Mouse (Mus musculus): Measurements from ENCODE around the gene Itga4. TPM values are rescaled to one million over a fixed set of nuclear protein-coding genes. Genes with fewer than 3 reads are reported as not detected.

Gene Itga4
- polyA plus RNA-seq, 1 experiment from 2014 or later: 7.9 TPM

DNA sequence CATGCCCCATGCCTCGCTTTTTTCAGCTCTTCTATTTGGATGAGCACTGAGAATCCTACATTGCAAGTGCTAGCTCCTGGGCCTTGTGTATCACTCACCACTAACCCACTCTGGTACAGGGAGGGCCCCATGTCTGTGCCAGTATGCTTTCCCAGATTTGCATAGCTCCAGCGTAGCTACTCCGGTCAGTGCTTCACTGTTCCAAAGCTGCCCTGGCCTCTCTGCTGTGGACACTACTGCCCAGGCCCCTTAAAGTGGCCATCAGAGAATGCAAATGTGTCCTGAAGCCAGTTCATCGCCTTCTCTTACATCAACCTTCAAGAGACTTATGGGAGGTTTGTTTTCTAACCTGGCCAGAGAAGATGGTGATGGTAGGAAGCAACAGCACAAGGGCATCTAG, 114.7 kb downstream of the Itga4 start:
- no peak overlapping the region for H3K27ac ChIP-seq (ENCODE audit: low read depth, low read length)

GRCm38 (mm10) chr2:79370711-79371312, 115.6 kb downstream of the Itga4 start:
- Histone ChIP-seq H3K4me1 (ENCODE audit: control insufficient read depth, insufficient read depth, low read length) (no peaks in the 10 kb centered on the region), H3K27me3 (ENCODE audit: control insufficient read depth, insufficient read depth, low read length) (no peaks in the 10 kb centered on the region), H3K9me3 (ENCODE audit: control insufficient read depth, low read length) (no peaks in the 10 kb centered on the region), H3K27ac (ENCODE audit: low read depth, low read length) (no peak overlapping the region), H3K4me3 (ENCODE audit: low read depth, low read length) (no peak overlapping the region), H3K36me3 (ENCODE audit: control insufficient read depth, insufficient read depth, low read length) (no peaks in the 10 kb centered on the region), H3K4me2 (ENCODE audit: low read depth) (no peak overlapping the region), H3K9ac (ENCODE audit: low read length) (no peak overlapping the region)
- ATAC-seq (ENCODE audit: insufficient read depth, low FRiP score, low TSS enrichment): no peak
- no peak for DNase-seq (ENCODE audit: low spot score)
- 86% methylated on average over 9 of the region's 9 CpGs for WGBS

More for the DNA sequence above, 114.7 kb downstream of the Itga4 start:
- Histone ChIP-seq H3K4me1 (ENCODE audit: control insufficient read depth, insufficient read depth, low read length) (no peaks in the 10 kb centered on the region), H3K4me2 (ENCODE audit: low read depth) (no peak overlapping the region), H3K27me3 (ENCODE audit: control insufficient read depth, insufficient read depth, low read length) (no peaks in the 10 kb centered on the region), H3K4me3 (ENCODE audit: low read depth, low read length) (no peak overlapping the region), H3K9ac (ENCODE audit: low read length) (no peak overlapping the region), H3K36me3 (ENCODE audit: control insufficient read depth, insufficient read depth, low read length) (no peaks in the 10 kb centered on the region), H3K9me3 (ENCODE audit: control insufficient read depth, low read length) (no peaks in the 10 kb centered on the region)
- 81% methylated on average over 4 of the region's 4 CpGs for WGBS
- DNase-seq (ENCODE audit: low spot score) (no peak), ATAC-seq (ENCODE audit: insufficient read depth, low FRiP score, low TSS enrichment) (no peak)

GRCm38 (mm10) chr2:79371326-79372153, 116.3 kb downstream of the Itga4 start:
- Histone ChIP-seq H3K27me3 (ENCODE audit: control insufficient read depth, insufficient read depth, low read length) (no peaks in the 10 kb centered on the region), H3K36me3 (ENCODE audit: control insufficient read depth, insufficient read depth, low read length) (no peaks in the 10 kb centered on the region), H3K4me1 (ENCODE audit: control insufficient read depth, insufficient read depth, low read length) (no peaks in the 10 kb centered on the region), H3K9me3 (ENCODE audit: control insufficient read depth, low read length) (no peaks in the 10 kb centered on the region), H3K4me2 (ENCODE audit: low read depth) (no peak overlapping the region), H3K9ac (ENCODE audit: low read length) (no peak overlapping the region), H3K27ac (ENCODE audit: low read depth, low read length) (no peak overlapping the region), H3K4me3 (ENCODE audit: low read depth, low read length) (no peak overlapping the region)
- ATAC-seq (ENCODE audit: insufficient read depth, low FRiP score, low TSS enrichment): no peak
- WGBS: 91% methylated on average over 7 of the region's 7 CpGs
- DNase-seq (ENCODE audit: low spot score): no peak

DNA sequence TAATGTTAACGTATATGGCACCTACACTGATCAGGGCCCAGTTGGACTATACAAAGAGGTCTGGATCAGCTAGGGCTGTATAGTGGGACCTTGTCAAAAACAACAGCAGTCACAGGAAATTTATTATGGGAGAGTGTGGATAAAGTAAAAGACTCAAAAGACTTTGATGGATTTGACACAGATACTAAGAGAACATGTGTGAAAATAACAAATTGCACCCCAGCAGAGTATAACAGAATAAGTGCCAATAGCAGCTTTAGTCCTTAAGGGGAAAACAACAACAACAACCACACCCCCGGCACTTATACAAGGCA, 116.9 kb downstream of the Itga4 start:
- Histone ChIP-seq H3K27ac (ENCODE audit: low read depth, low read length) (no peak overlapping the region), H3K4me2 (ENCODE audit: low read depth) (no peak overlapping the region), H3K4me3 (ENCODE audit: low read depth, low read length) (no peak overlapping the region), H3K9me3 (ENCODE audit: control insufficient read depth, low read length) (no peaks in the 10 kb centered on the region), H3K36me3 (ENCODE audit: control insufficient read depth, insufficient read depth, low read length) (no peaks in the 10 kb centered on the region), H3K27me3 (ENCODE audit: control insufficient read depth, insufficient read depth, low read length) (no peaks in the 10 kb centered on the region), H3K9ac (ENCODE audit: low read length) (no peak overlapping the region), H3K4me1 (ENCODE audit: control insufficient read depth, insufficient read depth, low read length) (no peaks in the 10 kb centered on the region)
- no peak for ATAC-seq (ENCODE audit: insufficient read depth, low FRiP score, low TSS enrichment)
- WGBS: 67% methylated on average over 2 of the region's 2 CpGs
- DNase-seq (ENCODE audit: low spot score): no peak

GRCm38 (mm10) chr2:79372486-79373200, 117.4 kb downstream of the Itga4 start:
- no peak overlapping the region for H3K4me2 ChIP-seq (ENCODE audit: low read depth)
- H3K4me1 ChIP-seq (ENCODE audit: control insufficient read depth, insufficient read depth, low read length): no peaks in the 10 kb centered on the region
- no peaks in the 10 kb centered on the region for H3K9me3 ChIP-seq (ENCODE audit: control insufficient read depth, low read length)
- ATAC-seq (ENCODE audit: insufficient read depth, low FRiP score, low TSS enrichment) (no peak; the same call in 1 of the 2 replicates), DNase-seq (ENCODE audit: low spot score) (peak; percentile 53)
- H3K27ac ChIP-seq (ENCODE audit: low read depth, low read length): no peak overlapping the region
- H3K4me3 ChIP-seq (ENCODE audit: low read depth, low read length): no peak overlapping the region
- 52% methylated on average over 6 of the region's 6 CpGs for WGBS
- no peaks in the 10 kb centered on the region for H3K27me3 ChIP-seq (ENCODE audit: control insufficient read depth, insufficient read depth, low read length)
- no peak overlapping the region for H3K9ac ChIP-seq (ENCODE audit: low read length)
- H3K36me3 ChIP-seq (ENCODE audit: control insufficient read depth, insufficient read depth, low read length): no peaks in the 10 kb centered on the region

DNA sequence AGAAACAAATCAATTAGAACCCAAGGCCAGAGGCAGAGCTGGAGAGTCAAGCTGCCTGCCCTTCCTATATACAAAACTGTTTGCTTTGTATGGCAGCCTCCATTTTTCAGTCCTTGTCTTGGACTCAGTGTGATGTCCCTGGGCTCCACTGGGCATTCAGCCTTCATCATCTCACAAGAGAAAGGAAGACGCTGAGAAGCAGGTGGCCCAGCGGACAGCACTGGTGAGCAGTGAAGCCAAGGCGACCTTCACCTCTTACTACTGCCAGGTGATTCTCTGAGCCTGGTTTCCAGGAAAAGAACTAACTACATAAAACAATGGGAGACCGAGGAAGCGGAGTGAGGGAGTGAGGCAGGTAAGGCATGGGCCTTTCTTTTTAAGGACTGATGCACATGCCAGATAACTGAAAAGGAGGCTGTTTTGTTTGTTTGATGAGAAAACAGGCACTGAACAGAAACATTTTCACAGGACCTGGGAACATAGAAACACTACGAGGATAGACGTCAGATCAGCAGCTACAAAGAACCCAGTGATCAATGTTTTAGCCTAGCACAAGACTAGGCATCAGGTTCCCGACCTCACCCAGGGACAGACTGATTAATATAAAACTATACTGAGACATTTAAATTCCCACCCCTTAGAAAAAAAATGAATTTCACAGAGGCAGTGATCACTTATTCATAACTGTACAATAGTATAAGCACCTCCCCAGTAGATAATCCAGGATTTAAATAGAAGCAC, 123.3 kb downstream of the Itga4 start:
- peak; percentile 22 for ATAC-seq (ENCODE audit: insufficient read depth, low FRiP score, low TSS enrichment)
- H3K4me2 ChIP-seq (ENCODE audit: low read depth): no peak overlapping the region

GRCm38 (mm10) chr2:79379087-79380041, 124.1 kb downstream of the Itga4 start:
- no peaks in the 10 kb centered on the region for H3K27me3 ChIP-seq (ENCODE audit: control insufficient read depth, insufficient read depth, low read length)
- no peak overlapping the region for H3K4me3 ChIP-seq (ENCODE audit: low read depth, low read length)
- peak; percentile 50 for DNase-seq (ENCODE audit: low spot score)
- ATAC-seq (ENCODE audit: insufficient read depth, low FRiP score, low TSS enrichment): peak; percentile 75
- 0 out of 2 replicates have a peak overlapping the region, but pooled peaks have one; percentile 9 for H3K27ac ChIP-seq (ENCODE audit: low read depth, low read length)
- WGBS: 24% methylated on average over 12 of the region's 12 CpGs
- no peaks in the 10 kb centered on the region for H3K36me3 ChIP-seq (ENCODE audit: control insufficient read depth, insufficient read depth, low read length)
- H3K4me2 ChIP-seq (ENCODE audit: low read depth): no peak overlapping the region
- no peak overlapping the region for H3K9ac ChIP-seq (ENCODE audit: low read length)
- H3K4me1 ChIP-seq (ENCODE audit: control insufficient read depth, insufficient read depth, low read length): peaks cover 5% of the 10 kb centered on the region; the same call in 1 of the 2 replicates
- H3K9me3 ChIP-seq (ENCODE audit: control insufficient read depth, low read length): no peaks in the 10 kb centered on the region

More for the DNA sequence above, 123.3 kb downstream of the Itga4 start:
- Histone ChIP-seq H3K27me3 (ENCODE audit: control insufficient read depth, insufficient read depth, low read length) (no peaks in the 10 kb centered on the region), H3K9me3 (ENCODE audit: control insufficient read depth, low read length) (no peaks in the 10 kb centered on the region), H3K27ac (ENCODE audit: low read depth, low read length) (peak overlapping the region; percentile 2; the same call in 1 of the 2 replicates), H3K36me3 (ENCODE audit: control insufficient read depth, insufficient read depth, low read length) (no peaks in the 10 kb centered on the region), H3K4me3 (ENCODE audit: low read depth, low read length) (no peak overlapping the region), H3K9ac (ENCODE audit: low read length) (no peak overlapping the region), H3K4me1 (ENCODE audit: control insufficient read depth, insufficient read depth, low read length) (peaks cover 5% of the 10 kb centered on the region; the same call in 1 of the 2 replicates)
- no peak for DNase-seq (ENCODE audit: low spot score)
- 59% methylated on average over 8 of the region's 8 CpGs for WGBS
